Mouse (Mus musculus): ENCODE results near the gene Epgn. TPM values are rescaled to one million over a fixed set of nuclear protein-coding genes. Genes with fewer than 3 reads are reported as not detected.

Epgn gene
- polyA plus RNA-seq, 1 experiment from 2014 or later, result not detected

- Histone ChIP-seq H3K36me3 (ENCODE audit: control insufficient read depth, insufficient read depth, low read length) (no peaks in the 10 kb centered on the region), H3K27ac (replicated peaks in 1 of 2; ENCODE audit: control insufficient read depth in 1 of 2, insufficient read depth in 1 of 2, low read depth in 2 of 2, low read length in 2 of 2) (no peak overlapping the region), H3K27me3 (ENCODE audit: control insufficient read depth, insufficient read depth, low read length) (no peaks in the 10 kb centered on the region), H3K4me3 (ENCODE audit: control insufficient read depth in 1 of 2, insufficient read depth in 1 of 2, low read depth in 1 of 2, low read length in 2 of 2) (no peak overlapping the region), H3K4me2 (ENCODE audit: low read length) (no peak overlapping the region), H3K9me3 (ENCODE audit: control insufficient read depth, low read length) (no peaks in the 10 kb centered on the region), H3K9ac (ENCODE audit: low read length) (no peak overlapping the region), H3K4me1 (ENCODE audit: control insufficient read depth in 2 of 2, insufficient read depth in 2 of 2, low read length in 2 of 2) (no peaks in the 10 kb centered on the region)
- ATAC-seq (ENCODE audit: insufficient number of reproducible peaks, insufficient read depth, low FRiP score, low read depth), result no peak
- WGBS, result 49% methylated on average over 1 of the region's 1 CpGs
These were observed 576 bp downstream of the Epgn start for GRCm38 (mm10) chr5:91027840-91028239.

GRCm38 (mm10) chr5:91030629-91031028 lies 3.4 kb downstream of the Epgn start:
- WGBS, result 69% methylated on average over 2 of the region's 2 CpGs
- no peak overlapping the region for H3K4me2 ChIP-seq (ENCODE audit: low read length)
- H3K9ac ChIP-seq (ENCODE audit: low read length), result no peak overlapping the region
- no peak overlapping the region for H3K4me3 ChIP-seq (ENCODE audit: control insufficient read depth in 1 of 2, insufficient read depth in 1 of 2, low read depth in 1 of 2, low read length in 2 of 2)
- H3K27ac ChIP-seq (replicated peaks in 1 of 2; ENCODE audit: control insufficient read depth in 1 of 2, insufficient read depth in 1 of 2, low read depth in 2 of 2, low read length in 2 of 2), result no peak overlapping the region
- no peak for ATAC-seq (ENCODE audit: insufficient number of reproducible peaks, insufficient read depth, low FRiP score, low read depth)
- H3K27me3 ChIP-seq (ENCODE audit: control insufficient read depth, insufficient read depth, low read length), result no peaks in the 10 kb centered on the region
- no peaks in the 10 kb centered on the region for H3K36me3 ChIP-seq (ENCODE audit: control insufficient read depth, insufficient read depth, low read length)
- H3K9me3 ChIP-seq (ENCODE audit: control insufficient read depth, low read length), result no peaks in the 10 kb centered on the region
- no peaks in the 10 kb centered on the region for H3K4me1 ChIP-seq (ENCODE audit: control insufficient read depth in 2 of 2, insufficient read depth in 2 of 2, low read length in 2 of 2)

- no peak overlapping the region for H3K4me3 ChIP-seq (ENCODE audit: control insufficient read depth in 1 of 2, insufficient read depth in 1 of 2, low read depth in 1 of 2, low read length in 2 of 2)
- H3K4me2 ChIP-seq (ENCODE audit: low read length), result no peak overlapping the region
- H3K36me3 ChIP-seq (ENCODE audit: control insufficient read depth, insufficient read depth, low read length), result no peaks in the 10 kb centered on the region
- no peak overlapping the region for H3K27ac ChIP-seq (replicated peaks in 1 of 2; ENCODE audit: control insufficient read depth in 1 of 2, insufficient read depth in 1 of 2, low read depth in 2 of 2, low read length in 2 of 2)
- no peaks in the 10 kb centered on the region for H3K9me3 ChIP-seq (ENCODE audit: control insufficient read depth, low read length)
- no peak overlapping the region for H3K9ac ChIP-seq (ENCODE audit: low read length)
- no peaks in the 10 kb centered on the region for H3K27me3 ChIP-seq (ENCODE audit: control insufficient read depth, insufficient read depth, low read length)
- WGBS, result 69% methylated on average over 2 of the region's 2 CpGs
- peaks cover 0 to 10% of the 10 kb centered on the region in 2 experiments; a peak in 2 of 4 replicates for H3K4me1 ChIP-seq (ENCODE audit: control insufficient read depth in 2 of 2, insufficient read depth in 2 of 2, low read length in 2 of 2)
- ATAC-seq (ENCODE audit: insufficient number of reproducible peaks, insufficient read depth, low FRiP score, low read depth), result no peak
These were observed 8.1 kb downstream of the Epgn start for GRCm38 (mm10) chr5:91035341-91035740.

GRCm38 (mm10) chr5:91036628-91037027 lies 9.4 kb downstream of the Epgn start:
- Histone ChIP-seq H3K9ac (ENCODE audit: low read length) (no peak overlapping the region), H3K4me2 (ENCODE audit: low read length) (no peak overlapping the region), H3K27ac (replicated peaks in 1 of 2; ENCODE audit: control insufficient read depth in 1 of 2, insufficient read depth in 1 of 2, low read depth in 2 of 2, low read length in 2 of 2) (no peak overlapping the region), H3K27me3 (ENCODE audit: control insufficient read depth, insufficient read depth, low read length) (no peaks in the 10 kb centered on the region), H3K4me1 (ENCODE audit: control insufficient read depth in 2 of 2, insufficient read depth in 2 of 2, low read length in 2 of 2) (peaks cover 0 to 10% of the 10 kb centered on the region in 2 experiments; a peak in 2 of 4 replicates), H3K9me3 (ENCODE audit: control insufficient read depth, low read length) (no peaks in the 10 kb centered on the region), H3K36me3 (ENCODE audit: control insufficient read depth, insufficient read depth, low read length) (no peaks in the 10 kb centered on the region), H3K4me3 (ENCODE audit: control insufficient read depth in 1 of 2, insufficient read depth in 1 of 2, low read depth in 1 of 2, low read length in 2 of 2) (no peak overlapping the region)
- WGBS, result 78% methylated on average over 4 of the region's 4 CpGs
- no peak for ATAC-seq (ENCODE audit: insufficient number of reproducible peaks, insufficient read depth, low FRiP score, low read depth)

GRCm38 (mm10) chr5:91037756-91038155 lies 10.5 kb downstream of the Epgn start:
- no peak overlapping the region for H3K9ac ChIP-seq (ENCODE audit: low read length)
- WGBS, result 61% methylated on average over 2 of the region's 2 CpGs
- peaks cover 0 to 10% of the 10 kb centered on the region in 2 experiments; a peak in 2 of 4 replicates for H3K4me1 ChIP-seq (ENCODE audit: control insufficient read depth in 2 of 2, insufficient read depth in 2 of 2, low read length in 2 of 2)
- no peak for ATAC-seq (ENCODE audit: insufficient number of reproducible peaks, insufficient read depth, low FRiP score, low read depth)
- no peak overlapping the region for H3K4me3 ChIP-seq (ENCODE audit: control insufficient read depth in 1 of 2, insufficient read depth in 1 of 2, low read depth in 1 of 2, low read length in 2 of 2)
- H3K4me2 ChIP-seq (ENCODE audit: low read length), result no peak overlapping the region
- no peaks in the 10 kb centered on the region for H3K27me3 ChIP-seq (ENCODE audit: control insufficient read depth, insufficient read depth, low read length)
- no peaks in the 10 kb centered on the region for H3K36me3 ChIP-seq (ENCODE audit: control insufficient read depth, insufficient read depth, low read length)
- H3K9me3 ChIP-seq (ENCODE audit: control insufficient read depth, low read length), result no peaks in the 10 kb centered on the region
- no peak overlapping the region for H3K27ac ChIP-seq (replicated peaks in 1 of 2; ENCODE audit: control insufficient read depth in 1 of 2, insufficient read depth in 1 of 2, low read depth in 2 of 2, low read length in 2 of 2)

- WGBS, result 20% methylated on average over 2 of the region's 2 CpGs
- Histone ChIP-seq H3K4me3 (ENCODE audit: control insufficient read depth in 1 of 2, insufficient read depth in 1 of 2, low read depth in 1 of 2, low read length in 2 of 2) (no peak overlapping the region), H3K36me3 (ENCODE audit: control insufficient read depth, insufficient read depth, low read length) (no peaks in the 10 kb centered on the region), H3K27ac (replicated peaks in 1 of 2; ENCODE audit: control insufficient read depth in 1 of 2, insufficient read depth in 1 of 2, low read depth in 2 of 2, low read length in 2 of 2) (no peak overlapping the region), H3K9ac (ENCODE audit: low read length) (no peak overlapping the region), H3K4me2 (ENCODE audit: low read length) (no peak overlapping the region), H3K9me3 (ENCODE audit: control insufficient read depth, low read length) (no peaks in the 10 kb centered on the region), H3K4me1 (ENCODE audit: control insufficient read depth in 2 of 2, insufficient read depth in 2 of 2, low read length in 2 of 2) (peaks cover 0 to 10% of the 10 kb centered on the region in 2 experiments; a peak in 2 of 4 replicates), H3K27me3 (ENCODE audit: control insufficient read depth, insufficient read depth, low read length) (no peaks in the 10 kb centered on the region)
- ATAC-seq (ENCODE audit: insufficient number of reproducible peaks, insufficient read depth, low FRiP score, low read depth), result no peak
These were observed 11.3 kb downstream of the Epgn start for GRCm38 (mm10) chr5:91038547-91038946.

- Histone ChIP-seq H3K27me3 (ENCODE audit: control insufficient read depth, insufficient read depth, low read length) (no peaks in the 10 kb centered on the region), H3K9me3 (ENCODE audit: control insufficient read depth, low read length) (no peaks in the 10 kb centered on the region), H3K4me3 (ENCODE audit: control insufficient read depth in 1 of 2, insufficient read depth in 1 of 2, low read depth in 1 of 2, low read length in 2 of 2) (no peak overlapping the region), H3K9ac (ENCODE audit: low read length) (no peak overlapping the region), H3K27ac (replicated peaks in 1 of 2; ENCODE audit: control insufficient read depth in 1 of 2, insufficient read depth in 1 of 2, low read depth in 2 of 2, low read length in 2 of 2) (no peak overlapping the region), H3K36me3 (ENCODE audit: control insufficient read depth, insufficient read depth, low read length) (no peaks in the 10 kb centered on the region), H3K4me2 (ENCODE audit: low read length) (no peak overlapping the region), H3K4me1 (ENCODE audit: control insufficient read depth in 2 of 2, insufficient read depth in 2 of 2, low read length in 2 of 2) (peaks cover 0 to 10% of the 10 kb centered on the region in 2 experiments; a peak in 2 of 4 replicates)
- 75% methylated on average over 2 of the region's 2 CpGs for WGBS
- ATAC-seq (ENCODE audit: insufficient number of reproducible peaks, insufficient read depth, low FRiP score, low read depth), result no peak
These were observed 11.7 kb downstream of the Epgn start for GRCm38 (mm10) chr5:91038963-91039362.

GRCm38 (mm10) chr5:91047987-91048386 lies 20.7 kb downstream of the Epgn start:
- WGBS, result 82% methylated on average over 6 of the region's 6 CpGs
- Histone ChIP-seq H3K4me2 (ENCODE audit: low read length) (no peak overlapping the region), H3K9me3 (ENCODE audit: control insufficient read depth, low read length) (no peaks in the 10 kb centered on the region), H3K4me1 (ENCODE audit: control insufficient read depth in 2 of 2, insufficient read depth in 2 of 2, low read length in 2 of 2) (no peaks in the 10 kb centered on the region), H3K4me3 (ENCODE audit: control insufficient read depth in 1 of 2, insufficient read depth in 1 of 2, low read depth in 1 of 2, low read length in 2 of 2) (no peak overlapping the region), H3K9ac (ENCODE audit: low read length) (no peak overlapping the region), H3K36me3 (ENCODE audit: control insufficient read depth, insufficient read depth, low read length) (no peaks in the 10 kb centered on the region), H3K27ac (replicated peaks in 1 of 2; ENCODE audit: control insufficient read depth in 1 of 2, insufficient read depth in 1 of 2, low read depth in 2 of 2, low read length in 2 of 2) (no peak overlapping the region), H3K27me3 (ENCODE audit: control insufficient read depth, insufficient read depth, low read length) (no peaks in the 10 kb centered on the region)
- no peak for ATAC-seq (ENCODE audit: insufficient number of reproducible peaks, insufficient read depth, low FRiP score, low read depth)

Measured in heart, embryonic 14.5 days (tissue).